Mouse (Mus musculus) cortical plate, adult 2 months (tissue): ENCODE results near the gene Sec16b. TPM values are rescaled to one million over a fixed set of nuclear protein-coding genes. Genes with fewer than 3 reads are reported as not detected.

ENCODE experiments used
- H3K27ac ChIP-seq: fragments of 200-500 bp; 2 replicates; pipeline ENCODE4 v1.5.1; 2012; ENCODE audit warnings: low read length, control low read depth, inconsistent platforms; ENCODE audit not compliant: insufficient read depth
- H3K4me1 ChIP-seq: fragments of 200-500 bp; 2 replicates; pipeline ENCODE4 v1.6.1; 2011; ENCODE audit warnings: low read length; ENCODE audit not compliant: control insufficient read depth, insufficient read depth
- H3K4me3 ChIP-seq: fragments of 200-500 bp; 2 replicates; pipeline ENCODE4 v1.5.1; 2011; ENCODE audit warnings: mild to moderate bottlenecking, low read length, control low read depth; ENCODE audit not compliant: insufficient read depth
- CTCF ChIP-seq: fragments of 200-500 bp; IDR thresholded peaks from 2 replicates; pipeline ENCODE4 v1.5.1; 2011; ENCODE audit warnings: mild to moderate bottlenecking, control low read depth, low read length; ENCODE audit not compliant: insufficient read depth; ENCODE audit errors: extremely low read depth
- POLR2A ChIP-seq: fragments of 200-500 bp; IDR thresholded peaks from 2 replicates; pipeline ENCODE4 v1.6.1; 2011; ENCODE audit warnings: mild to moderate bottlenecking, low read length, control low read depth; ENCODE audit not compliant: insufficient read depth; ENCODE audit errors: extremely low read depth
- polyA plus RNA-seq: library from polyadenylated mRNA; depleted of rRNA; stranded (reverse); fragments of >200 nt; gene quantifications from 2 replicates; pipeline ENCODE4 v1.2.3, GENCODE M21; 2012

Gene Sec16b
- polyA plus RNA-seq, 1 experiment = 1.1 TPM

DNA sequence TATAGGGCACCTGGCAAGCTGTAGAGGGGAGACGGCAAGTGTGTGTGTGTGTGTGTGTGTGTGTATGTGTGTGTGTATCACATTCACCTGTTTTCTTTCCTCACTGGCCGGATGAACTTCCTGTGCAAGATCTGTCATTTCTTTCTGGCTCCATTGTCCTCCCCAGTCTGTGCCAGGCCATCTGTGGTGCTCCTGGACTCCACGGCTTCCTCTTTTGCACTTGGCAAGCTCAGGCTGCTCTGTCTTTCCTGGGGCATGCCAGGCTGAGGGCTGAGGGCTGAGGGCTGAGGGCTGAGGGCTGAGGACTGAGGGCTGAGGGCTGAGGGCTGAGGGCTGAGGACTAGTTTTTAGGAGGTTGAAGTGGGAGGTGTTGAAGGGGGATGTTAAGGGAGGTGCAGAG lies 47.6 kb downstream of the Sec16b start:
- Histone ChIP-seq H3K4me3 (no peak overlapping the region), H3K27ac (no peak overlapping the region), H3K4me1 (peaks cover 7% of the 10 kb centered on the region; the same call in 1 of the 2 replicates)
- TF ChIP-seq POLR2A (no peak), CTCF (no peak)

DNA sequence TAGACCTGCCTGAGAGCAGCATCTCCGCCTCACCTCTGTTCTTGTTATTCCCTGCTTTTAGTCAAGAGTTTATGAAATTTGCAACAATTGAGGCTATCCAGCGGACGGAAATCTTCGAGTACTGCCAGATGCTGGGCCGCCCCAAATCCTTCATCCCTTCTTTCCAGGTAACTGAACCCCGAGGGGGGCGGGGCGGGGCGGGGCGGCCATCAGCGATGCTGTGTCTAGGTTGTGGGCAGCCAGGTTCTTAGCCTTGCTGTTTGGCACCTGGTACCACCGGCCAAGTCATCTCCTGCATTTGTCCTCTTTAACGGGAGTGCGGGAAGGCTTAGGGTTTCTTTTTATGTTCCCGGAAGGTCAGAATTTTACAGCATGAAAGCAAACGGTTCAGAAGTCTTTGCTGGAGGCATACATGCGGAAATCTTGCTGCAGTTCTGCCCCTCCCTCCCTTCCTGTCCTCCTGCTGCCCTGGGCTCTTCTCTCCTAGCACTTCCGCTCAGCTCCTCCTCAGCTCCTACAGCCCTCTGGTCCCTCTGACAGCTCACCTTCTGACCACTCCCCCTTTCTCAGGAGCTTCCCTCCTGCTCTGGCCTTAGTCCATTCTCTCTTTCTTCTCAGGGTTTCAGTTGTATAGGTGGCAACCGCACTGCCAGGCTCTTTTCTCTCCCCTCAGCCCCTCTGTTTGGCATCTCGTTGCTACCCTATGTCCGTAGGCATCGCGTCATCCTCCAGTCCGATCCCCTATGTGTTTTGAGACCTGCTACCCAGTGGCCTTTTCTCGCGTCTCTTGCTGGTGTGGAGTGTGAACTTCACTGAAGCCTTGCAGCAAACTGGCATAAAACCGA lies 48.4 kb downstream of the Sec16b start:
- TF ChIP-seq CTCF (no peak), POLR2A (no peak)
- H3K4me3 ChIP-seq = no peak overlapping the region
- peaks cover 7% of the 10 kb centered on the region; the same call in 1 of the 2 replicates for H3K4me1 ChIP-seq

DNA sequence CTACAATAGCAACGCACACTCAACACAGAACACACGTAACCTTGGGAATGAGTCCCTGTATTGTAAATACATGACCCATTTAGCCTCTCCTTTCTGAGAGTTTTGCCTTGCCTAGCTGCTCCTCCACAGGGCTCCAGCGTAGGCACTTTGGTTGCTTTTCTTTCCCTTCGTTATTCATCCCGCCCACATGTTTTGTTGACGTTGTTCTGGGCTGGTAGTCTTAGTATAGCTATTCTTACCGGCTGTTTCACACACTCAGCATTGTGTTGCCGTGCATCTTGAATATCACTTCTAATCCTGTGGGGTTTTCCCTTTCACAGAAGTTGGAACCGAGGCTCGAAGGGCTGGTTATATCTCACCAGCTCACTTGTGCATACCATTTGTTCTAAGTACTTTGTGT lies 49.2 kb downstream of the Sec16b start:
- no peak overlapping the region for H3K4me3 ChIP-seq
- H3K4me1 ChIP-seq = peaks cover 7% of the 10 kb centered on the region; the same call in 1 of the 2 replicates
- no peak overlapping the region for H3K27ac ChIP-seq
- no peak for TF ChIP-seq CTCF
- no peak for TF ChIP-seq POLR2A

More for the DNA sequence above, 48.4 kb downstream of the Sec16b start:
- no peak overlapping the region for H3K27ac ChIP-seq

DNA sequence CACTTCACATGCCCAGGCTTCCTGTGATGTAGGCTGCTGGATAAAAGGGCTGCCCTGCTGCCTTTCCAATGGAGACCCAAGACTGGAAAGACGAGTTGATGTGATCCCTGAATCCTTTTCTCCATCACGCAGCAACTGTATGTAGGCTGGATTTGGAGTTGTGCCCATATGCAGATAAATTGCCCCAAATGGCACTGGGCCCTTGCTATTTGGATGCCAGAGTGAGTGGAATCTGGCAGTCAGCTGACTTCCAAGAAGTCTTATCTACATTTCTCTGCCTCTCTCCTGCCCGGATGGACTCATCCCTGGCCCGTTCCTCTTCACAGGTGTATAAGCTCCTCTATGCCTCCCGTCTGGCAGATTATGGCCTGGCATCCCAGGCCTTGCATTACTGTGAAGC lies 49.9 kb downstream of the Sec16b start:
- Histone ChIP-seq H3K27ac (no peak overlapping the region), H3K4me3 (no peak overlapping the region), H3K4me1 (peaks cover 7% of the 10 kb centered on the region; the same call in 1 of the 2 replicates)
- TF ChIP-seq POLR2A = no peak
- TF ChIP-seq CTCF = no peak

DNA sequence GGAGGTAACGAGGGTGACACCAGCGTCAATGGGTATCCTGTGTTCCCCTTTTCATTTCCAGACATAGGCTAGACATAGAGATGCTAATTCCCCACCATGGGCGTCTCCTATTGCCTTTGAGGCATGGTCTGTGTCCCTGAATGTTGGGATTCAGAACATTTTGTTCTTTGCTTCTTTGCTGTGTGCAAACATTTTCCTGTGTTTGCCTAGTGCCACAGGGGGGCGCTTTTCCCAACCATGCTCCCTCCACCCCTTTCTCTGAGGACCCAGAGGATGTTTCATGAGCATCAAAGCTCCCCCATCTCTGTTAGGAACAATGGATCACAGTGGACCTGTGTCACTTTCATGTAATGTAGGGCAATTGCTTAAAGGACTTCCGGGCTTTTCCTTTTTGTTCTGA lies 51.6 kb downstream of the Sec16b start:
- no peak overlapping the region for H3K4me3 ChIP-seq
- TF ChIP-seq POLR2A (no peak), CTCF (0 out of 2 replicates have a peak, but pooled peaks have one; percentile 13)
- peaks cover 7% of the 10 kb centered on the region; the same call in 1 of the 2 replicates for H3K4me1 ChIP-seq
- no peak overlapping the region for H3K27ac ChIP-seq

DNA sequence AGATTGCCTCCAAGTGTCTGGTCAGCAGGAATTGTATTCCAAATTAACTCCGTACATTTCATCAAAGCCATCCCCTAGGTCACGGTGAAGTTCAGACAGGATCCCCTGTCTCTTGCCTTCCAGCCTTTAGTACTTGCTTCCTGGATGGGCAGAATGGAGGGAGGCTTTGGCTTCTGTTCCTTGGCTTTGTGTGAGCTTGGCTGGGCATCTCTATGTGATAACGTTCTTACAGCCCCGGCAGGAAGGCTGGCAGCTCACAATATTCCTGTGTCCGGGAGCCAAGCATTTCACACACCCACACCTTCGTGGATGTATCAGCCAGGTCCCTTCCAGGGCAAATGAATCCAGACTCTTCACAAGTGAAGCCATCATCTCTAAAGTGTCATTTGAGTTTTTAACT lies 53.5 kb downstream of the Sec16b start:
- no peak for TF ChIP-seq CTCF
- no peak for TF ChIP-seq POLR2A
- Histone ChIP-seq H3K4me3 (no peak overlapping the region), H3K4me1 (peaks cover 7% of the 10 kb centered on the region; the same call in 1 of the 2 replicates), H3K27ac (no peak overlapping the region)

DNA sequence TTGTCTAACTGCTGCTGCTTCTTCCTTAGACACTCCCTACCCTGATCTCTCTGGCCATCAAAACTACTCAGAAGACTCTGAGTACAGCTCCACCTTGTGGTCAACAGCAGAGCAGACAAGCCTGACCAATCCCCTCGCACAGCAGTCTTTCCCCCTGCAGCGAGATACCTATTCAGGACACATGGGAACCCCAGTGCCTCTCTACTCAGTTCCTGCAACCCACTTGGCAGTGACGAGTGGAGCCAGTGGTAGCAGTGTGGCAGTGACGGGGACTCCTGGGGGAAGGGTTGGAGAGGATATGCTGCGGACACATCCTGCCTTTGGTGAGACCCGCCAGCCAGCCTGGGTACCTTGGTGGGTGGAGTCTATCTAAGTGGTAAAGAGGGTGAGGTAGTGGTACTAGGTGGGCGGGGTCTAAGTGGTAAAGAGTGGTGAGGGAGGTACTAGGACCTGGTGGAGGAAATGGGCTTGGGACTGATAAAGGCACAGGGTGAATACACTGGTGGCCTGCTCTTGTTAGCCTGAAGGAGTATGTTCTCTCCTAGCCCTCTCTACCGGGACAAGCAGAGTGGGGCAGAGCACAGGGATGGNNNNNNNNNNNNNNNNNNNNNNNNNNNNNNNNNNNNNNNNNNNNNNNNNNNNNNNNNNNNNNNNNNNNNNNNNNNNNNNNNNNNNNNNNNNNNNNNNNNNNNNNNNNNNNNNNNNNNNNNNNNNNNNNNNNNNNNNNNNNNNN lies 54.3 kb downstream of the Sec16b start:
- Histone ChIP-seq H3K27ac (no peak overlapping the region), H3K4me1 (peaks cover 7% of the 10 kb centered on the region; the same call in 1 of the 2 replicates), H3K4me3 (no peak overlapping the region)
- TF ChIP-seq POLR2A = no peak
- peak; percentile 66 for TF ChIP-seq CTCF

DNA sequence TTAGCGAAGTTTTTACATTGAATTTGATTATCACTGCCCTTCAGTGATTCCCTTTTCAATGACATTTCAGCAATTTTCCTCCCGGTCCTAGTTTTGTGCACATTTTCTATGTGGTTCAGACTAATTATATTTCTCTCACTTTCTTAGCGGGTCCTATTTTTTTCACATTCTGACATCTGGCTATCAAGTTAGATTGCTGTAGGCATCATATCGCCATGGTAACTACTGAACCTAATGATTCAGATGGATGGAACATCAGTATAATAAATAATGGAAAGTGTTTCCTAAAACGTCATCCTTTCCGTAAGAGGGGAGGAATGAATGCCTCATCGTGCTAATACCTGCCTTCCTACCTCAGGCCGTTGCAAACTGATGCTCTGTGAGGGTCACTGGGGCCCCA lies 61.3 kb downstream of the Sec16b start:
- H3K4me1 ChIP-seq = no peaks in the 10 kb centered on the region
- TF ChIP-seq POLR2A = no peak
- no peak for TF ChIP-seq CTCF
- no peak overlapping the region for H3K27ac ChIP-seq
- no peak overlapping the region for H3K4me3 ChIP-seq

DNA sequence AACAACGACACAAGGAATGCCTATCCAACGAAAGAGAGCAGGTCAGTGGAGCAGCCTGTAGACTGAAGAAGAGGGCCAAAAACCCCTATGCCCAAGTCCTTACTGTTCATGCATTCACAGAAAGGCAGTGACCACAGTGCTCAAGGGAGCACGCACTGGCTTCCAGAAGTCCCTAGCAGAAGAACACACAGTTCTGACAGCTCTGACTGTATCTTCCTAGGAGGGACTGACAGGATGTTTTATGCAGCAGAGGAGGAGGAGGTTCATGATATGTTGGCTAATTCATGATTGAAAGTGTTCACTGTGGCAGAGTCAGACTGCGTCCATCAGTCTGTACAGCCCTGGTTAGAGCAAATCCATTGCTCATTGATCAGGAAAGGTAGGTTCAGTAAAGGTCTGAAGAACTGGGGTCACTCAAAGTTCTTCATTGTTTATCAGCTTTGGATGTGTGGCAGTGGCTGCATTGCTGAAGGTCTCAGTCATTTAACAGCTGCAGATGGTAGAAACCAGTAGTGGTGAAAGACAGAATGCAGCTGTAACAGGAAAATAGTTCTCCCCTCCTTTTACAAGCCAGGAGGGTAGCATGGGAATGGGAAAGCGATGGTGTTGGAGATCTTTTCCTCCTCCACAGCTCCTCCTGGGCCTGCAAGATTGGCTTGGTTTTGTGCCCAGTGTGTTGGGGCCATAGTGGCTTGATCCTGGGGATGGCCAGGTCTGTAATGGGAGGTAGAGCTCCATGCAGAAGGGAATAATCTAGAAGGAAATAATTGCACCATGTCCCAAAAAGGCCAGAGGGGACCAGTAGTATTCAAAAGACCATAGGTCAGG lies 62.9 kb downstream of the Sec16b start:
- H3K27ac ChIP-seq = no peak overlapping the region
- TF ChIP-seq POLR2A (no peak), CTCF (no peak)
- H3K4me3 ChIP-seq = no peak overlapping the region
- H3K4me1 ChIP-seq = no peaks in the 10 kb centered on the region
